Mouse (Mus musculus) embryonic stem cell, embryonic (primary cell): ENCODE data around the gene Vav3.
"Not testable (repeated sequence)": the region's sequence is repeated elsewhere in the genome, so short reads cannot be mapped to it uniquely, and the experiment has no call there.

Source experiments
- CTCF ChIA-PET, 4 experiments: fragments of 300-600 bp in 2 of 4; fragments of 350-600 bp in 2 of 4; sonication (Branson Sonifier 250); formaldehyde crosslinking; loops; one replicate each; lab custom pipeline; 2022; ENCODE audit warnings: inconsistent platforms in 2 of 4; lab: Charles Lee
- POLR2A ChIA-PET, 4 experiments: fragments of 300-600 bp in 2 of 4; fragments of 350-600 bp in 2 of 4; sonication (Branson Sonifier 250); formaldehyde crosslinking; loops; one replicate each; lab custom pipeline; 2022; ENCODE audit warnings: antibody characterized with exemption in 4 of 4, inconsistent platforms in 1 of 4; lab: Charles Lee

Vav3 gene

GRCm38 (mm10) chr3:109411294-109411693, 70.8 kb downstream of the Vav3 start:
- ChIA-PET CTCF (no interaction called here), POLR2A (no interaction called here)

- ChIA-PET CTCF (interaction anchor here in 2 of 4 experiments (0.6 to 1.0 kb wide), 2 partner anchors 10 kb away, joined by 3 to 7 read pairs; no protein-coding TSS in a partner anchor), POLR2A (no interaction called here)
Observed at GRCm38 (mm10) chr3:109420403-109420802, 80.0 kb downstream of the Vav3 start.

GRCm38 (mm10) chr3:109421019-109421418, 80.6 kb downstream of the Vav3 start:
- CTCF ChIA-PET = interaction anchor here in 2 of 4 experiments (0.6 to 1.0 kb wide), 2 partner anchors 10 to 11 kb away, joined by 3 to 7 read pairs; no protein-coding TSS in a partner anchor

GRCm38 (mm10) chr3:109423440-109424079, 83.1 kb downstream of the Vav3 start:
- ChIA-PET POLR2A (no interaction called here), CTCF (no interaction called here)

More at GRCm38 (mm10) chr3:109421019-109421418, 80.6 kb downstream of the Vav3 start:
- POLR2A ChIA-PET = no interaction called here

- CTCF ChIA-PET = no interaction called here
- POLR2A ChIA-PET = no interaction called here
Observed at GRCm38 (mm10) chr3:109431285-109431684, 90.8 kb downstream of the Vav3 start.

GRCm38 (mm10) chr3:109438552-109438951, 98.1 kb downstream of the Vav3 start:
- CTCF ChIA-PET = no interaction called here
- POLR2A ChIA-PET = no interaction called here

GRCm38 (mm10) chr3:109439253-109439652, 98.8 kb downstream of the Vav3 start:
- ChIA-PET POLR2A (no interaction called here), CTCF (no interaction called here)

- POLR2A ChIA-PET = no interaction called here
- CTCF ChIA-PET = no interaction called here
Observed at GRCm38 (mm10) chr3:109440001-109440400, 99.5 kb downstream of the Vav3 start.

GRCm38 (mm10) chr3:109444077-109444476, 103.6 kb downstream of the Vav3 start:
- CTCF ChIA-PET = interaction anchor here in 1 of 4 experiments (0.5 kb wide), 1 partner anchor 27 kb away, joined by 4 read pairs; no protein-coding TSS in a partner anchor
- POLR2A ChIA-PET = no interaction called here

GRCm38 (mm10) chr3:109446903-109447302, 106.5 kb downstream of the Vav3 start:
- POLR2A ChIA-PET = no interaction called here
- CTCF ChIA-PET = no interaction called here

- CTCF ChIA-PET = not testable (repeated sequence)
Observed at GRCm38 (mm10) chr3:109448249-109448648, 107.8 kb downstream of the Vav3 start.

GRCm38 (mm10) chr3:109451966-109452365, 111.5 kb downstream of the Vav3 start:
- CTCF ChIA-PET = no interaction called here
- POLR2A ChIA-PET = no interaction called here

More at GRCm38 (mm10) chr3:109448249-109448648, 107.8 kb downstream of the Vav3 start:
- POLR2A ChIA-PET = not testable (repeated sequence)

- CTCF ChIA-PET = no interaction called here
- POLR2A ChIA-PET = no interaction called here
Observed at GRCm38 (mm10) chr3:109454633-109455032, 114.2 kb downstream of the Vav3 start.

- POLR2A ChIA-PET = no interaction called here
- CTCF ChIA-PET = interaction anchor here in 1 of 4 experiments (0.6 kb wide), 2 partner anchors 588 to 984 kb away, joined by 6 read pairs; no protein-coding TSS in a partner anchor
Observed at GRCm38 (mm10) chr3:109456340-109456739, 115.9 kb downstream of the Vav3 start.

GRCm38 (mm10) chr3:109463684-109464083, 123.2 kb downstream of the Vav3 start:
- CTCF ChIA-PET = no interaction called here
- POLR2A ChIA-PET = no interaction called here

- CTCF ChIA-PET = no interaction called here
- POLR2A ChIA-PET = no interaction called here
Observed at GRCm38 (mm10) chr3:109464600-109464999, 124.1 kb downstream of the Vav3 start.

- ChIA-PET POLR2A (interaction anchor here in 1 of 4 experiments (0.6 kb wide), 1 partner anchor 30 kb away, joined by 4 read pairs; no protein-coding TSS in a partner anchor), CTCF (no interaction called here)
Observed at GRCm38 (mm10) chr3:109466541-109466940, 126.1 kb downstream of the Vav3 start.

GRCm38 (mm10) chr3:109467288-109467687, 126.8 kb downstream of the Vav3 start:
- ChIA-PET POLR2A (no interaction called here), CTCF (interaction anchor here in 1 of 4 experiments (1.5 kb wide), 1 partner anchor 295 kb away, joined by 3 read pairs; no protein-coding TSS in a partner anchor)

- CTCF ChIA-PET = no interaction called here
Observed at GRCm38 (mm10) chr3:109469465-109469864, 129.0 kb downstream of the Vav3 start.

GRCm38 (mm10) chr3:109470651-109471255, 130.3 kb downstream of the Vav3 start:
- POLR2A ChIA-PET = interaction anchor here in 1 of 4 experiments (0.6 kb wide), 1 partner anchor 42 kb away, joined by 3 read pairs; no protein-coding TSS in a partner anchor
- CTCF ChIA-PET = interaction anchor here in 1 of 4 experiments (0.6 kb wide), 1 partner anchor 27 kb away, joined by 4 read pairs; no protein-coding TSS in a partner anchor

More at GRCm38 (mm10) chr3:109469465-109469864, 129.0 kb downstream of the Vav3 start:
- POLR2A ChIA-PET = no interaction called here
